Mouse (Mus musculus) embryonic stem cell, embryonic (primary cell): Measurements from ENCODE around the gene Slirp.

ENCODE experiments used
- CTCF ChIA-PET, 4 experiments: fragments of 300-600 bp in 2 of 4; fragments of 350-600 bp in 2 of 4; sonication (Branson Sonifier 250); formaldehyde crosslinking; loops; one replicate each; lab custom pipeline; 2022; ENCODE audit warnings: inconsistent platforms in 2 of 4; lab: Charles Lee
- POLR2A ChIA-PET, 4 experiments: fragments of 300-600 bp in 2 of 4; fragments of 350-600 bp in 2 of 4; sonication (Branson Sonifier 250); formaldehyde crosslinking; loops; one replicate each; lab custom pipeline; 2022; ENCODE audit warnings: antibody characterized with exemption in 4 of 4, inconsistent platforms in 1 of 4; lab: Charles Lee

The Slirp gene

GRCm38 (mm10) chr12:87419974-87420485 lies 23.7 kb upstream of the Slirp start:
- ChIA-PET CTCF (no interaction called here), POLR2A (interaction anchor here in 2 of 4 experiments (0.9 to 1.7 kb wide), 11 partner anchors 8 to 179 kb away, joined by 3 to 7 read pairs (median 3); no protein-coding TSS in a partner anchor)

GRCm38 (mm10) chr12:87421708-87422507 lies 21.8 kb upstream of the Slirp start:
- CTCF ChIA-PET: interaction anchor here in 1 of 4 experiments (1.0 kb wide), 1 partner anchor 10 kb away, joined by 3 read pairs; no protein-coding TSS in a partner anchor
- POLR2A ChIA-PET: interaction anchor here in 2 of 4 experiments (0.7 to 1.7 kb wide), 6 partner anchors 10 to 21 kb away, joined by 3 to 16 read pairs (median 4); partner anchors contain the start of genes Alkbh1 (in 1 of the 2) and Slirp (in 1 of the 2)

- ChIA-PET POLR2A (interaction anchor here in 3 of 4 experiments (0.6 to 9.1 kb wide), 28 partner anchors 11 to 765 kb away, joined by 3 to 306 read pairs (median 4); partner anchors contain the start of genes Ahsa1 (in 1 of the 3), Alkbh1 (in 1 of the 3), Slirp (in 1 of the 3) and Vipas39 (in 1 of the 3)), CTCF (no interaction called here)
Observed at GRCm38 (mm10) chr12:87423700-87424099, 20.0 kb upstream of the Slirp start.

GRCm38 (mm10) chr12:87424516-87424915 lies 19.2 kb upstream of the Slirp start:
- POLR2A ChIA-PET: interaction anchor here (0.6 to 9.1 kb wide), 37 partner anchors 9 to 158 kb away, joined by 3 to 306 read pairs (median 3); partner anchors contain the start of genes Slirp (in 2 of the 4), Ahsa1 (in 1 of the 4), Alkbh1 (in 1 of the 4) and Vipas39 (in 1 of the 4)
- CTCF ChIA-PET: interaction anchor here in 2 of 4 experiments (0.6 to 0.7 kb wide), 3 partner anchors 8 to 386 kb away, joined by 3 to 6 read pairs (median 4); no protein-coding TSS in a partner anchor

- ChIA-PET CTCF (interaction anchor here in 1 of 4 experiments (0.5 kb wide), 1 partner anchor 14 kb away, joined by 3 read pairs; no protein-coding TSS in a partner anchor), POLR2A (interaction anchor here in 3 of 4 experiments (0.7 to 9.1 kb wide), 15 partner anchors 9 to 285 kb away, joined by 3 to 306 read pairs (median 5); partner anchors contain the start of genes Slirp (in 2 of the 3), Ahsa1 (in 1 of the 3) and Alkbh1 (in 1 of the 3))
Observed at GRCm38 (mm10) chr12:87426354-87427031, 17.2 kb upstream of the Slirp start.

GRCm38 (mm10) chr12:87428295-87428694 lies 15.4 kb upstream of the Slirp start:
- ChIA-PET CTCF (no interaction called here), POLR2A (interaction anchor here (0.8 to 9.1 kb wide), 16 partner anchors 9 to 203 kb away, joined by 3 to 306 read pairs (median 4); partner anchors contain the start of genes Alkbh1 (in 2 of the 4) and Slirp (in 2 of the 4))

- POLR2A ChIA-PET: interaction anchor here (0.5 to 9.1 kb wide), 21 partner anchors 8 to 615 kb away, joined by 3 to 306 read pairs (median 4); partner anchors contain the start of genes Alkbh1 (in 2 of the 4) and Slirp (in 2 of the 4)
- CTCF ChIA-PET: no interaction called here
Observed at GRCm38 (mm10) chr12:87428885-87429284, 14.8 kb upstream of the Slirp start.

- POLR2A ChIA-PET: interaction anchor here (0.5 to 12.9 kb wide), 63 partner anchors 7 to 949 kb away, joined by 3 to 306 read pairs (median 5); partner anchors contain the start of genes Pomt2 (in 2 of the 4), Snw1 (in 2 of the 4), Sptlc2 (in 2 of the 4) and Ahsa1 (in 1 of the 4)
- CTCF ChIA-PET: interaction anchor here in 1 of 4 experiments (0.7 kb wide), 1 partner anchor 146 kb away, joined by 4 read pairs; no protein-coding TSS in a partner anchor
Observed at GRCm38 (mm10) chr12:87442177-87443114, 1.2 kb upstream of the Slirp start.

- POLR2A ChIA-PET: interaction anchor here (0.6 to 12.9 kb wide), 48 partner anchors 8 to 950 kb away, joined by 3 to 306 read pairs (median 5); partner anchors contain the start of genes Pomt2 (in 2 of the 4), Snw1 (in 2 of the 4) and Sptlc2 (in 2 of the 4)
- CTCF ChIA-PET: interaction anchor here in 1 of 4 experiments (0.7 kb wide), 1 partner anchor 147 kb away, joined by 4 read pairs; no protein-coding TSS in a partner anchor
Observed at GRCm38 (mm10) chr12:87443115-87443699, 489 bp upstream of the Slirp start.

GRCm38 (mm10) chr12:87444211-87444610 lies 515 bp downstream of the Slirp start:
- ChIA-PET CTCF (no interaction called here), POLR2A (interaction anchor here in 3 of 4 experiments (0.6 to 12.9 kb wide), 21 partner anchors 9 to 297 kb away, joined by 3 to 306 read pairs (median 12); partner anchors contain the start of genes Snw1 (in 1 of the 3) and Sptlc2 (in 1 of the 3))

- POLR2A ChIA-PET: interaction anchor here in 2 of 4 experiments (0.6 to 1.5 kb wide), 10 partner anchors 8 to 61 kb away, joined by 3 to 6 read pairs (median 4); no protein-coding TSS in a partner anchor
- CTCF ChIA-PET: no interaction called here
Observed at GRCm38 (mm10) chr12:87449456-87449855, 5.8 kb downstream of the Slirp start.

GRCm38 (mm10) chr12:87464678-87465297 lies 21.1 kb downstream of the Slirp start:
- ChIA-PET POLR2A (interaction anchor here in 3 of 4 experiments (0.7 to 4.5 kb wide), 12 partner anchors 11 to 180 kb away, joined by 3 to 30 read pairs (median 4); partner anchors contain the start of genes Alkbh1 (in 1 of the 3) and Slirp (in 1 of the 3)), CTCF (interaction anchor here in 1 of 4 experiments (0.6 kb wide), 1 partner anchor 77 kb away, joined by 3 read pairs; the partner anchor contains the start of gene Sptlc2)

- ChIA-PET POLR2A (interaction anchor here in 3 of 4 experiments (0.6 to 3.3 kb wide), 23 partner anchors 9 to 192 kb away, joined by 3 to 58 read pairs (median 5); partner anchors contain the start of genes Alkbh1 (in 1 of the 3) and Slirp (in 1 of the 3)), CTCF (no interaction called here)
Observed at GRCm38 (mm10) chr12:87470263-87471136, 26.8 kb downstream of the Slirp start.

- ChIA-PET POLR2A (interaction anchor here in 3 of 4 experiments (0.6 to 3.3 kb wide), 16 partner anchors 8 to 191 kb away, joined by 3 to 58 read pairs (median 4); partner anchors contain the start of genes Alkbh1 (in 2 of the 3) and Slirp (in 1 of the 3)), CTCF (no interaction called here)
Observed at GRCm38 (mm10) chr12:87471421-87471963, 27.8 kb downstream of the Slirp start.
